Mouse (Mus musculus): Measurements from ENCODE around the gene 2700081O15Rik.

DNA sequence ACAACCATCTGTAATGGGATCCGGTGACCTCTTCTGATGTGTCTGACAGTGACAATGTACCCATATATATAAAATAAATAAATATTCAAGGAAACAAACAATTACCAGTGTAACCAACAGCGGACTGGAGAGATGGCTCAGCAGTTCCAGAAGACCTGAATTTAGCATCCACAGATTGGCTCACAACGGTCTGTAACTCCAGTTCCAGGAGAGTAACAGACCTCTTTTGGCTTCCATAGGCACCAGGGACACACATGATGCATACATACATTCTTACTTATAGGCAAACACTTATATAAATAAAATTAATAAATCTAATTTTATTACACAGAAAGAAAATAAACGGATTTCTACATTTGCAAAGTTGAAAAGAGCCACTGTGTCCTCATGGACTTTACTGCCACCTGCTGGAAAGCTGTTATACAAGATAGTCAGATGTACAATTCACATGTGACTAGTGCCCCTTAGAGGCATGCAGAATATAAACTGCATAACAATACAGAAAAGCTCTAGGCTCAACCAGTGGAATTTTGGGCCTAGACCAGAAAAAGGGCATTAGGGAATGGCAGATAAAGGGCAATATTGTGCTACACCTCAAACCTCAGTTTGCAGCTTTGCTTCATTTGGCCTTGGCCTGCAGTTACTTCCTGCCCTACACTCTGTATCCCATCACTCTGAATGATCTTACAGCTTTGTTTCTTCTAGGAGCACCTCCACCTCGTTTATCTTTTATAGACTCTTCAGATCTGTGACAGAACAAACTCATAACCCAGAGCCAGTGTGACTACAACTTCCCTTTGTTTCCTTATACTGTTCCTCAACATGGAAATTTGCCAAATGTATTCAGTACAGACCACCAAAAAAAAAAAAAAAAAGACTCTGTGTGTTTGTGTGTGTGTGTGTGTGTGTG, 18.9 kb downstream of the 2700081O15Rik start:
- TF ChIP-seq CTCF (IDR thresholded peaks at IDR 0.05; ENCODE audit: low read depth, low read length) = peak; percentile 46
- TF ChIP-seq POLR2A (IDR thresholded peaks at IDR 0.05; ENCODE audit: extremely low read depth, insufficient read depth, low read length) = no peak
